Mouse (Mus musculus) bone marrow, adult 2 months (tissue): ENCODE data around the gene Gm42906. TPM values are rescaled to one million over a fixed set of nuclear protein-coding genes. Genes with fewer than 3 reads are reported as not detected.

Source experiments
- H3K27ac ChIP-seq: fragments of 200-500 bp; 2 replicates; pipeline ENCODE4 v1.5.1; 2012; ENCODE audit warnings: low read depth, mild to moderate bottlenecking, control low read depth, inconsistent platforms, low read length; ENCODE audit not compliant: control insufficient read depth, poor library complexity, insufficient read depth
- H3K4me1 ChIP-seq: fragments of 200-500 bp; 2 replicates; pipeline ENCODE4 v1.6.1; 2011; ENCODE audit warnings: low read length; ENCODE audit not compliant: control insufficient read depth, insufficient read depth
- H3K4me3 ChIP-seq: fragments of 200-500 bp; replicated peaks from 2 replicates; pipeline ENCODE3; 2011; ENCODE audit warnings: mild to moderate bottlenecking, low read depth, low read length, control low read depth; ENCODE audit not compliant: control insufficient read depth
- CTCF ChIP-seq: fragments of 200-500 bp; IDR thresholded peaks from 2 replicates; pipeline ENCODE4 v1.5.1; 2011; ENCODE audit warnings: low read length, control low read depth; ENCODE audit not compliant: control insufficient read depth, insufficient read depth
- POLR2A ChIP-seq: fragments of 200-500 bp; IDR thresholded peaks from 2 replicates; pipeline ENCODE4 v1.6.1; 2011; ENCODE audit warnings: low read depth, mild to moderate bottlenecking, control low read depth, low read length, borderline replicate concordance; ENCODE audit not compliant: control insufficient read depth
- WGBS: fragments of 180-500 bp; shearing (Covaris S2); methylation state at CpG from one replicate; pipeline ENCODE4 v1.1.7; 2018; 5-methylcytosine and 5-hydroxymethylcytosine counted together
- polyA plus RNA-seq: library from polyadenylated mRNA; stranded (reverse); fragments of >200 nt; gene quantifications from 2 replicates; pipeline ENCODE4 v1.2.4, GENCODE M21; 2011; ENCODE audit warnings: low replicate concordance; ENCODE audit not compliant: missing spikeins, insufficient read depth, insufficient read length

Gene Gm42906
- polyA plus RNA-seq: not detected in 2 replicates

GRCm38 (mm10) chr5:151428113-151428756, at the start of gene Gm42906:
Gene Gm42906, minus strand, starts transcription at chr5:151428163.
- TF ChIP-seq CTCF (no peak), POLR2A (no peak)
- Histone ChIP-seq H3K27ac (no peak within 1 kb of the TSS), H3K4me1 (no peaks in the 10 kb centered on the region), H3K4me3 (no peak within 1 kb of the TSS)
- WGBS: 44% methylated on average over 3 of the region's 3 CpGs

GRCm38 (mm10) chr5:151445695-151446094, 17.7 kb upstream of the Gm42906 start:
- TF ChIP-seq POLR2A (no peak), CTCF (no peak)

GRCm38 (mm10) chr5:151435106-151435505, 7.1 kb upstream of the Gm42906 start:
- Histone ChIP-seq H3K4me1 (no peaks in the 10 kb centered on the region), H3K27ac (no peak overlapping the region), H3K4me3 (no peak overlapping the region)
- no peak for TF ChIP-seq CTCF
- TF ChIP-seq POLR2A: no peak

More at GRCm38 (mm10) chr5:151445695-151446094, 17.7 kb upstream of the Gm42906 start:
- Histone ChIP-seq H3K4me1 (no peaks in the 10 kb centered on the region), H3K27ac (no peak overlapping the region), H3K4me3 (no peak overlapping the region)

GRCm38 (mm10) chr5:151426466-151426865, 1.5 kb downstream of the Gm42906 start:
- 79% methylated on average over 3 of the region's 3 CpGs for WGBS
- Histone ChIP-seq H3K4me3 (no peak overlapping the region), H3K27ac (no peak overlapping the region), H3K4me1 (no peaks in the 10 kb centered on the region)
- no peak for TF ChIP-seq POLR2A
- no peak for TF ChIP-seq CTCF

GRCm38 (mm10) chr5:151422692-151423091, 5.3 kb downstream of the Gm42906 start:
- Histone ChIP-seq H3K4me3 (no peak overlapping the region), H3K27ac (no peak overlapping the region), H3K4me1 (no peaks in the 10 kb centered on the region)
- WGBS: 93% methylated on average over 6 of the region's 6 CpGs
- TF ChIP-seq CTCF (no peak), POLR2A (no peak)

GRCm38 (mm10) chr5:151421859-151422258, 6.1 kb downstream of the Gm42906 start:
- 73% methylated on average over 7 of the region's 7 CpGs for WGBS
- no peak overlapping the region for H3K4me3 ChIP-seq
- no peak overlapping the region for H3K27ac ChIP-seq
- TF ChIP-seq CTCF (no peak), POLR2A (no peak)
- H3K4me1 ChIP-seq: no peaks in the 10 kb centered on the region

GRCm38 (mm10) chr5:151418551-151418950, 9.4 kb downstream of the Gm42906 start:
- no peaks in the 10 kb centered on the region for H3K4me1 ChIP-seq
- WGBS: 60% methylated on average over 2 of the region's 2 CpGs
- no peak overlapping the region for H3K27ac ChIP-seq
- TF ChIP-seq CTCF: no peak
- no peak for TF ChIP-seq POLR2A
- H3K4me3 ChIP-seq: no peak overlapping the region

- TF ChIP-seq POLR2A: no peak
- TF ChIP-seq CTCF: no peak
- Histone ChIP-seq H3K4me1 (no peaks in the 10 kb centered on the region), H3K27ac (no peak overlapping the region), H3K4me3 (no peak overlapping the region)
- 83% methylated on average over 2 of the region's 2 CpGs for WGBS
Observed at GRCm38 (mm10) chr5:151417421-151418038, 10.4 kb downstream of the Gm42906 start.
